Mouse (Mus musculus): ENCODE measurements around the gene Rhobtb1. TPM values are rescaled to one million over a fixed set of nuclear protein-coding genes. Genes with fewer than 3 reads are reported as not detected.

The Rhobtb1 gene
- polyA plus RNA-seq, 1 experiment = 8.0 TPM

DNA sequence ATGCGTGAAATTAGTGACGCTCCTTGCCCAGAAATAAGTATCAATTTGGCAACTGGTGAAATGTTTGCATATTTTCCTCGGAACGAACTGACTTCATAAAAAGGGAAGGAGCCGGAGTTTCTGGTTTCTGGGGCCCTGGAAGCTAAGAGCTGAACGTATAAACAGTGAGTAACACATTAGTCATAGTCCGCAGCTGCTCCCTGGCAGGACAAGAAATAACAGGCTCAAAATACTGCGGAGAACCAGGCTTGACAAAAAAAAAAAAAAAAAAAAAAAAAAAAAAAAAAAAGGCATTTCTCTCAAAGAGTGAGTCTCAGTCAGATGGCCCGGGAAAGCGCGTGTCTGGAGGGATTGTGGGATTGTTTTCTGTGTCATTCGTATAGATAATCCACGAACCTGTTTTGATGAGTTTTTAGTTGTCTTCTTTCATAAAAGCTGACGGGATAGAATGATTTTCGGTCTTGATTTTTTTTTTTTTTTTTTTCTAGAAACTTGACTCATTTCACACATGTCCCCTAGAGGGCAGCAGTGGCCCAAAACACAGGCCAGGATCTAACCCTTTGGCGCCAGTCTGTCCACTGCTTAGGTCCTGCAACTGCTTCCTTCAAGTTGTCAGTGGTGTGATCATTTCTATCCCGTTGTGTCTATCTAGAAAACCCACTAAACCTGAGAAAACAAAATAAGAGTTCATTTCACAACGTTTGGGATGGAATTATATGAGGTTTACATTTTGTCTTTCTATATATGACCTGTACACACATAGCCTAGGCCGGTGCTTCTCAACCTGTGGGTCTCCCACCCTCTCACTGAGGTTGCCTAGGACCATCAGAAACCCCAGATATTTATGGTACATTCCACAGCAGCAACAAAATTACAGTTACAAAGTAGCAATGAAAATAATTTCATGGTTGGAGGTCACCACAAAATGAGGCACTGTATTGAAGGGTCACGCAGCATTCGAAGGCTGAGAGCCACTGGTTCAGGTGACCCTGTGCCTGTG is 35.0 kb downstream of the Rhobtb1 start:
- Histone ChIP-seq H3K27ac (ENCODE audit: control insufficient read depth, insufficient read depth, low read length) (no peak overlapping the region), H3K36me3 (ENCODE audit: control insufficient read depth, insufficient read depth, low read length) (no peaks in the 10 kb centered on the region), H3K27me3 (ENCODE audit: control insufficient read depth, insufficient read depth, low read length) (no peaks in the 10 kb centered on the region), H3K4me1 (replicated peaks; ENCODE audit: control insufficient read depth, insufficient read depth, low read length) (no peaks in the 10 kb centered on the region), H3K4me3 (ENCODE audit: control insufficient read depth, insufficient read depth, low read length) (no peak overlapping the region)
- peak; percentile 37 for DNase-seq
- TF ChIP-seq POLR2A (IDR thresholded peaks at IDR 0.05; ENCODE audit: control insufficient read depth, extremely low read depth, insufficient read depth, low read length, poor library complexity) (no peak), CTCF (IDR thresholded peaks at IDR 0.05; ENCODE audit: borderline replicate concordance, control insufficient read depth, extremely low read depth, insufficient read depth, low read length, poor library complexity) (no peak)
- WGBS = 19% methylated on average over 21 of the region's 21 CpGs

DNA sequence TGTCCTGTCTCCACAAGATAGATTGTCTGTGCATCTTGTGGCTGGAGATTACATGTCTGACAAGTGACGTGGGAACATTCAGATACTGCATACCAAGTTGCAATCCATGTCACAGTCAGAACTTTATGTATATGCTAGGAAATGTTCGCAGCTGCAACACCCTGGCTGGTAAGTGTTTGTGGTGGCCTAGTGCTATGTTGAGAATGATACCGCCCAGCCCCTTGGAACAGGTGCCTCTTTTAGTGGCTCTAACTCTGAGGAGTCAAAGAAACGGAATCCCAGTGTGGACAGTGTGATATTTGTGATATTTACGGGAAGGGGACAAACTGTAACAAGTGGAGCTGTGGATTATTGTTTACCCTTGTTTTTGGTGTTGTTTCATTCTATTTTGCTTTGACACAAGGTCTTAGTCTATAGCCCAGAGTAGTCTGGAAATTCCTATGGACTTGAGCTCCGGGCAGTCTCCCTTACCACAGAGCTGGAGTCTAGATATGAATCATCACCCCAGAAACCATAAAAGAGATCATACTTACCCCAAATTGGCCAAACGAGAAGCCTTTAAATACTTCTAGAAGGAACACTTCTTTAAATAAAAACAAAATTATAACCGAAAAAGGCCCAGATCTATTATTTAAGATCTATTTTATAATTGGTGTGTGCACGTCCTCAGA is 36.7 kb downstream of the Rhobtb1 start:
- Histone ChIP-seq H3K4me1 (replicated peaks; ENCODE audit: control insufficient read depth, insufficient read depth, low read length) (no peaks in the 10 kb centered on the region), H3K27me3 (ENCODE audit: control insufficient read depth, insufficient read depth, low read length) (no peaks in the 10 kb centered on the region), H3K36me3 (ENCODE audit: control insufficient read depth, insufficient read depth, low read length) (no peaks in the 10 kb centered on the region), H3K27ac (ENCODE audit: control insufficient read depth, insufficient read depth, low read length) (no peak overlapping the region), H3K4me3 (ENCODE audit: control insufficient read depth, insufficient read depth, low read length) (no peak overlapping the region)
- DNase-seq = no peak
- no peak for TF ChIP-seq CTCF (IDR thresholded peaks at IDR 0.05; ENCODE audit: borderline replicate concordance, control insufficient read depth, extremely low read depth, insufficient read depth, low read length, poor library complexity)
- WGBS = 92% methylated on average over 9 of the region's 9 CpGs

DNA sequence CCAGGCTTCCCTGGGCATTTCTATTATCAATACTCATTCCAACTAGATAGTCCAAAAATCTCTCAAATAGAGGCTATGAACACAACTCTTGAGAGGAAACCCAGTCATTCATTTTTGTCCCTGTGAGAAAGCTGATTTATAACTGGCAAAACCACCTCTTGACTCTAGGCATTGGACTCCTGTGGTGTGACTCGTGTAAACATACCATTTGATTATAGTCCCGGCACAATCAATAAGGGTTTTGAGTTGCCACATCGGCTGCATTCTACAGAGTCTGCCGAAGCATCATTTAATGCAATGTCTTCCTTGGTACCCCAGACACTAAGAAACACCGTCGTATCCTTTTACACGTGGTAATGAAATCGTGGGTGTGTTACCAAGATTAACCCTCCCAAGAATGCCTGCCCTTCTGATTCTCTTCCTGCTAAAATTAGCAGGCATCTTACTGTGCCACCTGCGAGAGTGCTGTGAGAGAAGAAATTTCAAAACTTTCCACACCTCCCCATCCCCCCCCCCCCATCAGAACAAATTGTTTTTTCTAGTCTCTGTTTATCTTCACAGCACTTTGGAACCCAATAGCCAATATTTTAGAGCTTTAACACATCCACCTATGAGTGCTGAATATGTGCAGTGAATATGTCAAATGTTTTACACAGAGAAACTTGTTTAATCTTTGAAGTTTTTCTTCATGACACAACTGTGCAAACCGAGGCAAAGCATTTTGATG is 39.4 kb downstream of the Rhobtb1 start:
- Histone ChIP-seq H3K27me3 (ENCODE audit: control insufficient read depth, insufficient read depth, low read length) (no peaks in the 10 kb centered on the region), H3K4me1 (replicated peaks; ENCODE audit: control insufficient read depth, insufficient read depth, low read length) (no peaks in the 10 kb centered on the region), H3K4me3 (ENCODE audit: control insufficient read depth, insufficient read depth, low read length) (no peak overlapping the region), H3K27ac (ENCODE audit: control insufficient read depth, insufficient read depth, low read length) (no peak overlapping the region), H3K36me3 (ENCODE audit: control insufficient read depth, insufficient read depth, low read length) (no peaks in the 10 kb centered on the region)
- TF ChIP-seq POLR2A (IDR thresholded peaks at IDR 0.05; ENCODE audit: control insufficient read depth, extremely low read depth, insufficient read depth, low read length, poor library complexity) (no peak), CTCF (IDR thresholded peaks at IDR 0.05; ENCODE audit: borderline replicate concordance, control insufficient read depth, extremely low read depth, insufficient read depth, low read length, poor library complexity) (no peak)
- no peak for DNase-seq
- WGBS = 78% methylated on average over 10 of the region's 10 CpGs

DNA sequence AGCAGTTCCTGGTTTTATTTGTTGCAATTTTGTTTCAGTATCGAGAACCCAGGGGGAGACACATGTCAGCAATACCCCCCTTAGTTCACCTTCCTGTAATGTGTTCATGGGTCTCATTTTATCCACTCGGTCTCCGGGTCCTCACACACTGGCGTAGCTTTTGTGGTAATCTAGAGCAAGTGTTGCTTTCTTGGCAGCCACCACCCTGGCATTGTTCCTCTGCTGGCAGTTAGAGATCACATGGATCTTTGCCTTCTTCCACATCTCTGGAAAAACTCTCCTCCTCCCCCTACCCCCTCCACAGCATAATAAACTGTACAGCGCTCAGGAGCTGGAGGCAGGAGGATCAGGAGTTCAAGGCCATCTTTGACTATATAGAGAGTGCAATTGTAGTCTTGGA is 41.0 kb downstream of the Rhobtb1 start:
- no peak for DNase-seq
- 91% methylated on average over 5 of the region's 5 CpGs for WGBS
- no peak for TF ChIP-seq POLR2A (IDR thresholded peaks at IDR 0.05; ENCODE audit: control insufficient read depth, extremely low read depth, insufficient read depth, low read length, poor library complexity)

DNA sequence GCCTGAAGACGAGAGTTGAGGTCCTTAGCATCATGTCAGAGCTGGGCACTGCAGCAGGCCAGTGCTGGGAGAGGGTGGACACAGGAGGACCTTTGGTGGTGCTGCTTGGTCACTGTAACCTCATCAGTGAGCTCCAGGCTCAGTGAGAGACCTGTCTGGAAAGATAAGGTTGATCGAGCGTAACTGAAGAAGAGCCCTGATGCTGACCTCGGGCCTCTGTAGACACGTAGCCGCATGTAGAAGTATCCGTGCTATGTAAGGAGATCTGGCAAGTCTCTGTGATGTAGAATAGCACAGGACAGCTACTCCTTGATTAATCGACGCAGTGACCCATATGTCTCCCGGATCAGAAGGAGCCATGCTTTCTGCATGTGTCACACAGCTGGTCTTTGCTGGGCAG is 42.5 kb downstream of the Rhobtb1 start:
- TF ChIP-seq POLR2A (IDR thresholded peaks at IDR 0.05; ENCODE audit: control insufficient read depth, extremely low read depth, insufficient read depth, low read length, poor library complexity) = no peak
- no peak for TF ChIP-seq CTCF (IDR thresholded peaks at IDR 0.05; ENCODE audit: borderline replicate concordance, control insufficient read depth, extremely low read depth, insufficient read depth, low read length, poor library complexity)
- DNase-seq = no peak
- H3K36me3 ChIP-seq (ENCODE audit: control insufficient read depth, insufficient read depth, low read length) = no peaks in the 10 kb centered on the region
- H3K4me1 ChIP-seq (replicated peaks; ENCODE audit: control insufficient read depth, insufficient read depth, low read length) = no peaks in the 10 kb centered on the region
- H3K27ac ChIP-seq (ENCODE audit: control insufficient read depth, insufficient read depth, low read length) = no peak overlapping the region
- H3K4me3 ChIP-seq (ENCODE audit: control insufficient read depth, insufficient read depth, low read length) = no peak overlapping the region
- WGBS = 96% methylated on average over 10 of the region's 10 CpGs
- H3K27me3 ChIP-seq (ENCODE audit: control insufficient read depth, insufficient read depth, low read length) = no peaks in the 10 kb centered on the region

More for the DNA sequence above, 41.0 kb downstream of the Rhobtb1 start:
- Histone ChIP-seq H3K27ac (ENCODE audit: control insufficient read depth, insufficient read depth, low read length) (no peak overlapping the region), H3K36me3 (ENCODE audit: control insufficient read depth, insufficient read depth, low read length) (no peaks in the 10 kb centered on the region), H3K4me1 (replicated peaks; ENCODE audit: control insufficient read depth, insufficient read depth, low read length) (no peaks in the 10 kb centered on the region), H3K4me3 (ENCODE audit: control insufficient read depth, insufficient read depth, low read length) (no peak overlapping the region), H3K27me3 (ENCODE audit: control insufficient read depth, insufficient read depth, low read length) (no peaks in the 10 kb centered on the region)

DNA sequence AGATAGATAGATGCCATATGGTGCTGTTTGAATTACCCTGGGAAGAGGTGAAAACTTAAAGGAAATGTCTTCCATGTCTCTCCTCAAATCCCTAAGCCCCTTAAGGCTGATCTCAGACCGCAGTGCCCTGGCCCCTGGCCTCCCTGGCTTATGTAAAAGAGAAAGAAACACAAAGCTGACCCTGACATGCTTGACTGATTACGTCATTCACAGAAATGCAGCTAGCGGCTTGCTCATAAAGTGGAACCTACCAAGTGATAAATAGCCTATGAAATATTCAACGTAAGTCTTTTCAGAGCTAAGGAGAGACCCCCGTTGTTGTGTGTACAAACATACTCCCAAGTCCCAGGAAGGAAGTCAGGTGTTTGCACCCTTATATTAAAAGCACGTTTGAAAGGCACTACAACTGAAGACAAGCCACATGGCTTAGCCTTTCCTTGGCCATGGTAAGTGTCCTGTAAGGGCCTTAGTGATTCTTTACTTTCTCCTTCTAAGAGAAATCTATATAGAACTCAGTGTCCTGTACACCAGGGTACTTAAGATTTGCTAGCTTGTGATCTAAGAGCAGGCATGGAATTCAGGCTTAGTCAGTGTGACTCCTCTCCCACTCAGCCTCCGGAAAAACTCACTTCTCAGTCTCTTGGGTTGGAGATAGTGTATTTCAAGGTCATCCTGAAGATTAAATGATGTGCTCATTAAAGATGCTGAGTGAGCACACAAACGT is 53.6 kb downstream of the Rhobtb1 start:
- TF ChIP-seq POLR2A (IDR thresholded peaks at IDR 0.05; ENCODE audit: control insufficient read depth, extremely low read depth, insufficient read depth, low read length, poor library complexity) (no peak), CTCF (IDR thresholded peaks at IDR 0.05; ENCODE audit: borderline replicate concordance, control insufficient read depth, extremely low read depth, insufficient read depth, low read length, poor library complexity) (no peak)
- H3K4me3 ChIP-seq (ENCODE audit: control insufficient read depth, insufficient read depth, low read length) = no peak overlapping the region
- H3K4me1 ChIP-seq (replicated peaks; ENCODE audit: control insufficient read depth, insufficient read depth, low read length) = no peaks in the 10 kb centered on the region
- H3K27me3 ChIP-seq (ENCODE audit: control insufficient read depth, insufficient read depth, low read length) = no peaks in the 10 kb centered on the region
- no peaks in the 10 kb centered on the region for H3K36me3 ChIP-seq (ENCODE audit: control insufficient read depth, insufficient read depth, low read length)
- WGBS = 72% methylated on average over 8 of the region's 8 CpGs
- H3K27ac ChIP-seq (ENCODE audit: control insufficient read depth, insufficient read depth, low read length) = no peak overlapping the region
- DNase-seq = no peak

Data from thymus, adult 2 months (tissue).